Mouse (Mus musculus) v-Abl transformed pro-B cells (cell line): Measurements from ENCODE around the gene Gm28308.

Experiments
- in situ Hi-C, 2 experiments: fragments of 400-800 bp; cut with MboI; formaldehyde crosslinking; loops; one replicate each; pipeline ENCODE4 v1.15.1; 2025; ENCODE audit not compliant: unreplicated experiment in 2 of 2

Gm28308 gene

DNA sequence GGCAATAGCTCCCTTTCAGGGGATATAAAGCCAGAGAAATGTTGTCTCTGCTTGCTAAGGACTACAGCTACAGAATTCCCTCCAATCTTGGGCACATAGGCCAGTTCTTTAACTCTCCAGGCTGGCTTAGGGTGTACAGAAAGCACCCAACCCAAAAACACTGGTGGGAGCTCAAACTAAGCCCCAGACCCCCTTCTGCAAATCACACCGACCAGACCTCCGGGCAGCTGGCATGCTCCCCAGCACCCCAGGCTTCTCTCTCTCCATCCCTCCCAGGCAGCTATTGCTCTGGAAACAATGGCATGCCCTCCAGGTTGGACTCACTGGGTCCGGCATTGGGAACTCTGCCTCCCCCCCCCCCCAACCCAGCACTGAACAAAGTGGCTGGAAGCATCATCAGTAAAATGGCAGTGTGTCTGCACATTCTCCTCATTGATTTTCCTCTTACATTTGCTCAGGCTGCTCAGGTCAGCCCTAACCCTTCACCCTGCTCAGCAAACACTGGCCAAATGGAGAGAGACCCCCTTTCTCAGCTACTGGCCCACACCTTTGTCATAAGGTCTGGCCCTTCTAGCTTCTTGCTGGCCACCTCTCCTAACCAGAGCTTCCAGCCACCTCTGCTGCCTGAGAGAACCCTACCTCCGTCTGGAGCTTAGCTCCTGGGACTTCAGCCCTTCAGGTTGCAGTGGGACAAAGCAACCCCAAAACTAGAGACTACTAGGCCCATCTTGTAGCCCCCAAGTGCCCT, 34.0 kb downstream of the Gm28308 start:
- in situ Hi-C loops: no loop called here

DNA sequence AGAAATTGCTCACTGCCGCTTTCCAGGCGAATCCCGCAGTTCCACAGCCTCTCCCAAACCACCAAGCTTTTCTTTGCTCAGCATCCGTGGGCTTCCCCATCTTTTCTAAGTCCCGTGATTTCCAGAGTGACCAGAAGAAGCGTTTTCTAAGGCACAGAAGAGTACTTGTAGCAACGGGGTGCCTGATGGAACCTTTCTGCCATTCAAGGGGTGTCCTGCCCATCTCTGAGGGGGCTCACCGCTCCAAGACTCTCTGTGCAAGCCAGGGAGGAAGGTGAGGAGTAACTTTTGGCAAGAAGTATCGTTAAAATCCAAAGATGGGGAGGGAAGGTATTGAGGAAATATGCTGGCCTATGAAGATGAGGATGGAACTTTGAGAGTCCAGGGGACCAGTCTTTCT, 35.3 kb downstream of the Gm28308 start:
- in situ Hi-C loops: no loop called here

DNA sequence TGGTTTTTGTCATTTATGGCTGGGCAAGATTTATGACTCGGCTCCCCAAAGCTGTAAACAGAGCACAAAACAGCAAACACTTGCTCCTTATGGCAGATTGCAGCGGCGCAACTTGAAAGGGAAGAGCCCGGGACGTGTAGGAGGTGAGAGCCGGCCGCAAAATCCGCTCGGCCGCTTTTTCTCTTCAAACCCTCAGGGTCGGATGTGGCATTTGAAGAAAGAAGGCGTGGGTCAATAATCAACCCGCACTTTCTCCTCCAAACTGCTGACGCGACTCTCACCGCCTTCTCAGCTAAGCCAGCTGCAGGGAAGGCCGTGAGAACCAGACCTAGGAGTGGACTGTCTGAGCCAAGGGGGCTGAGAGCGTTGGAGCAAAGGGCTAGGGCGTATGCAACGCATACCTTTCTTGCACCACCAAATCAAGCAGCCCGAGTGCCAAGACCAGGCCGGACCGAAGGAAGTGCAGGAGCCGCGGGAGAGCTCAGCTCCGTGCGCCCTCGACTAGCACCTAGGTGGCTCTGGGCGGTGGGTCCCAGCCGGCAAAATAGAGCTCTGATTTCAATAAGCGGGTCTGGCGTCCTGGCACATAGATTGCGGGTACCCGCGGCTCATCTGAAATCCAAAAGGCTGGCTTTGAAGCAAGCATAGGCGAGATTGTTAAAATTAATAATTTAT, 35.9 kb downstream of the Gm28308 start, which contains the start of gene 5730596B20Rik:
Gene 5730596B20Rik, plus strand, starts transcription at position 438 of the 675 bp plus-strand sequence.
- in situ Hi-C loops: no loop called here

DNA sequence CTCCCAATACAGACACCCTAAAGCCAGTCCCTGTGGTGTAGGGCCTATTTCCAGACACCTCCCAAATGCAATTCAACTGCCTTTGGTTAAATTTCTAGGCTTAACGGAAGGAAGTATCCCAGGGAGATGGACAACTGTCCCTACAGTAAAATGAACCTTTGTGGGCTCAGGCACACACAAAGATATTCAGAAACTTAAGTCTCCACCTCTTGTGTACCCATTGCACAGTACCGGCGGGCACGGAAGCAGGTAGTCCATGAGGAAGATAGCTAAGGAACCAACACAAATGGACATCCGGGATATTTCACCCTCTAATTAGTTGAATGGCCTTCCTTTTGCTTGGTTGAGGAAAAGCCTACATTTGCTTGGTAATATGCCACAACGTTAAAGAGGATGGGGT, 36.7 kb downstream of the Gm28308 start:
- in situ Hi-C loops: no loop called here

DNA sequence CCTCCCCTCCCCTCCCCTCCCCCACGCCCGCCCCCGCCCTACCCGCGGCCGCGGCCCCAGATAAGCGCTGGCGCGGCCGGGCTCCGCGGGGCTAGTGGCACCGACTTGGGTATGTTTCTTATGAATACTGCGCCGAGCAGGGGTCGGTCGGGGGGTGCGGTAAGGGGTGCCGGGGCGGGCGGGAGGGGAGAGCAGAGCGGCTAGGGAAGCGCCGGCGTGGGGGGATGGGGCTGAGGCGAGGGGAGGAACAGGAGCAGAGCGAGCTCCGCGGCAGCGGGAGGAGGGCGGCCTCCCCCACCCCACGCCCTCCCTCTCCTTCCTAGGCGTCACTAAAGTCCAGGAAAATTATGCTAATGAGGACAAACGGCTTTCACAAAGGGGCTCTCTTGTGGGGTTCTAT, 37.3 kb downstream of the Gm28308 start:
- in situ Hi-C loops: no loop called here

GRCm38 (mm10) chr6:52174968-52175751, 38.0 kb downstream of the Gm28308 start:
- in situ Hi-C loops: no loop called here

DNA sequence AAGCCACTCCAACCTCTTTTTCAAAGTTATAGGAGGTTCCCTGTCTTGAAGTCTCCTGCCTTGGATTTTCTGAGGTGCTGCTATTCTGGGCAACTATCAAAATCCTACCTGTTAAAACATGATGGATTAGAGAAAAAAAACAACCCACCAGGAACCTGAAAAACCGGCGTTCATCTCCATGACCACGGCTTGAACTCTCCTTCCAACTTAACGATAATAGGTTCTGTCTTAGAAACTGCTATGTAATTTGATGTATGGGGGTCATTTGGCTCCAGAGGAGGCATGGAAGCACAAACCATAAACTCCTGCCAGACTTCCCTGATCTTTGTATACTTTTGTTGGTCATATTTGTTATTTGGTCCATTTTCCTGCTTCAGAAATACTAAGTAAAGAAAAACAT, 39.5 kb downstream of the Gm28308 start:
- in situ Hi-C loops: no loop called here

- in situ Hi-C loops: no loop called here
Observed at GRCm38 (mm10) chr6:52172501-52172900, 40.6 kb downstream of the Gm28308 start.

- in situ Hi-C loops: no loop called here
Observed at GRCm38 (mm10) chr6:52171938-52172337, 41.2 kb downstream of the Gm28308 start.

DNA sequence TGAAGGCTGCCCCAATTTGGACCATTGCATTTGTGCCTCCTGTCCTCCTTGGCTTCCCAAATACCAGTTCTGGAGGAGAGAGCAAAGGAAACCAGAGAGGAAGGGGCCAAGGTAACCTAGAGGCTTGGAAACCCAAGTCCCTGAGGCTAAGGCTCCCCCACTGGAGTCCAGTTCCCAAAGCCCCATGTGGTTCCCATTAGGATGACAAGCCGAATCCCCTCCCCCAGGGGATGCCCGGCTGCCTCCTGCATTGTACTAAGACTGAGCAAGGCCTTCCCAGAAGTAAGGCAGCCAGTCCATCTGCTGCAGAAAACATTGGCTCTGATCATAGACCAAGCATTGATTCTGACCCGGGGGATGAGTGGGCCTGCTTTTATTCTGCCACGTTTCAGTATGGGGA, 41.8 kb downstream of the Gm28308 start:
- in situ Hi-C loops: no loop called here

GRCm38 (mm10) chr6:52170898-52171223, 42.3 kb downstream of the Gm28308 start:
- in situ Hi-C loops: no loop called here

DNA sequence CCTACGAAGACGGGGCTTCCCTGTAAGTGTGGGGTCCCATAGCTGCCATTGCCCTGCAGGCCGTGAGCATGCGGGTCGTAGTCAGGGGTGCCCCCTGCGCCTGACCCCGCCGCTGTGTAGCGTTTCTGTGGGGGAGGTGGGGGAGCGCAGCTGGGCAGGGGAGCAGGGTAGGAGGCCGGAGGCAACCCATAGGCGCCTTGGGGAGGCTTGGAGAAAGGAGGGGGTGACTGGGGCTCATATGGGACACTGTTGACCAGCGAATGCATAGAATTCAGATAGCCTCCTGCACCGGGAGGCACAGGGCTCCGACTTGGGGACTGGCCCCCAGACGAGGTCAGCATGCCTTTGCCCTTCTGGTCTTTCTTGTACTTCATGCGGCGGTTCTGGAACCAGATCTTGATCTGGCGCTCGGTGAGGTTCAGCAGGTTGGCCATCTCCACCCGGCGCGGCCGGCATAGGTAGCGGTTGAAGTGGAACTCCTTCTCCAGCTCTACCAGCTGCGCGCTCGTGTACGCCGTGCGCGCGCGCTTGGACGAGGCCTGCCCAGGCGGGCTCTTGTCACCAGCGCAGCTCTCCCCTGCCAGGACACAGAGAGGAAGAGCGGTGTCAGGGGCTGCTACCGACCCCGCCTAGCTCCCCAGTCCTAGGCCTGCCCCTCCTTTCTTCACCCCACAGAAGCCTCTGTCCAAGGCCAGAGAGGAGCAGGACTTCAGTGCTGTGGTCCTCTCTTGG, 42.8 kb downstream of the Gm28308 start:
- in situ Hi-C loops: no loop called here

DNA sequence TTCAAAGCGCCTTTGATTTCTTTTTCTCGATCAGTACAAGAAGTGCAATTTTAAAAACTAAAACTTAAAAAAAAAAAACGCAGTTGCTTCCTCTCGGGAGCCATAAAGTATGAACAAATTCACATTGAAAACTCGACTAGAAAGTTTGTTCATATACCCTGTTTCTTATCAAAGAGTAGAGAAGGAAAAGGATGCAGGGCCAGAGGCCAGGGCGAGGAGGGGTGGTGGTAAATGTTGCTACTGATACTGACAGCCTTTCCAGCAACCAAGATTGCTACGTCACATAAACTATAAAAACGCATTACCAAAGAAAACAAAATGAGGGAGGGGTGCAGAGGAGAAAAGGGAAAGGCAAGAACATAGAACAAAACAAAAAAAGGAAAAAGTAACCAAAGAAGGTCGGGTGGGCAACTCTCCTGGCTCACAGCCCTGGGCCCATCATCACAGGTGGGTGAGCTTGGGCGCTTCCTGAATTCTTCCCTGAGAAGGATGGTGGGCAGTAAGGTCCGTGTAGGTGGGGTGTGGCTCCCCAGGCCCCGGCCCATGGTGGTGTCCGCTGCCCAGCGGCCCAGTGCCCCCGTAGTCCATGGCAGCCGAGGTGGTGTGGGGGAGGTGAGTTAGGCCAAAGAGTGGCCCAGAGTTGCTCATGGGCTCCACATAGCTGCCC, 43.5 kb downstream of the Gm28308 start:
- in situ Hi-C loops: no loop called here

DNA sequence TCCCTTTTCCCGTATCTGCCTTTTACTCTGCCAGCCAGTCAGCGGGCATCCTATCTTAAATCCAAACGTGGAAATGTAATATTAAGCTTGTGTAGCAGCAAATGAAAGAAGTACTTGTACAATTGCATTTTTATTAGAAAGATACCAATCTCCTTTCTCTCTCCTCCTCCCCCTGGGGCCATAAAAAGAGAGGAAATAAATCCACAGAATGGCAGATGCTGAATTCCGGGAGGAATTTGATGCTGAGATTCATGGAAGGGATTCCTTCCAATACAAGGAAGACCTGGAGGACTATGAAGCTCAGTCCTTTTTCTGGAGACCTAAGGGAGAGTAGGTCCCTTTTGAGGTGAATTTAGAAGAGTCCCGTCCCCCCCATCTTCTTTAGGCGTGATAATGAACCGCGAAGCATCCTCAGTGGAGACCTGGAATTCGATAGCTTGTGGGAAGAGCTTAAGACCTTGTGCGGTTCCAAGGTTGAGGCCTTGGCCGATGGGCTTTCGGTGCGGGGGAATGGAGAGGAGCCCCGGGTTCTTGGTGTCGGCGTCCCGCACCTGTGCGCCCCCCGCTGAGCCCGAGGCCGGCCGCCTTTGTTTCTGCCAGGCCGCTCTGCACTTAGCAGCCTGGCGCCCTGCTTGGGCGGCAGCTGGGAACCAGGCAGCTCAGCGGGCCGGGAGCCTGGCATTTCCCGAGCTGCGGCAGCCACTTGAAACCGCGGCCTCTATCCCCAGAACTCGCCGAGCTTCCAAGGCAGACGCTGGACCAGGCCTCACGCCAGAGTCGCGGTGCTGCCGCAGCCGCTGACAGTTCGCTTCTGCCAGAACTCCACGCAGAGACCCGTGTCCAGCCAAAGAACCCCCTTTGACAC, 44.7 kb downstream of the Gm28308 start:
- in situ Hi-C loops: no loop called here

DNA sequence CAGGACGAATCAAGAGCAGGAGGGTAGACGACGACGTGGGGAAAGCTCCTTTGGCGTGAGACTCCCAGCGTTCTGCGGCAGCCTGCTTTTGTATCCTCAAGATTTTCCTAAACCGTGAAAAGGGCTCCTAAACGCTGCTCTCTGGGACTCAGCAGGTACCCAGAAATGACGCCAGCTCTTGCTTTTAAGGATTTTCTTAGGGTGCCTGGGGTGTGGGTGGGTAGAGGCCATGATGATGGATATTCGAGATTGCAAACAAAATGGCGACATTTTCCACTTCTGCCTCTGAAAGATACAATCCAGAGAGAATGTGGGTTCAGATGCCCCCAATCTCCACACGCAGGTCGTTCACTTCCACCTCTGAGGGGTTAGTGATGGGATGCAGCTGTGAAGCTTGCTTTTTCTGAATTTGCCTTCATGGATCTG, 45.4 kb downstream of the Gm28308 start:
- in situ Hi-C loops: no loop called here

GRCm38 (mm10) chr6:52167176-52167575, 46.0 kb downstream of the Gm28308 start:
- in situ Hi-C loops: no loop called here

DNA sequence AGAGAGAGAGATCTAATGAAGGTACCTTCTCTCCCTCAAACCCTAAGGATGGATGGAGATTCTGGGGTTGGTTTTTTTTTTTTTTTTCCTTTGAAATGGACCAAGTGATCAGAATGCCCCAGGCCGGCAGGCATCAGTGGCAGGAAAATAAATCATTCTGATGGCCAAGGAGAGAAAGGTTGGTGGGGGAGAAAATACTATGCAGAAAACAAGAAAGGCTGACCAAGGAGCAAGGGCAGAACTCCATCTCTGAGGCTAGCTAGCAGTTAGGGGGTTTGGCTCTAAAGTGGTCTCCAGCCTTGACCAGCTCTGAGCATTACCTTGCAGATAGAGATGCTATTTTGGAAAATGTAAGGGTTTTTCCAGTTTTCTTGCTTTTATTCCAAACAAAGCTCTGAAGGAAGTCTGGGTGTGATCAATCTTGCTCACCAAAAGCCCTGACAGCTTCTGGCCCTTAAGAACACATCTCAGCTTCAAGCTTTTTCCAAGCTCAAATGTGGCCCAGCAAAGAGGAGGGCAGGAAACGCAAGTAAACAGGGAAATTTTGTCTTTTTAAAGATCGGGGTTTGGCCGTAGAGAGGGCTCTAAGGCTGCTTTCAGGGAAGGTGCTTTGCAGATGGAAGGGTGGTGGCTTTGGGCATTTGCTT, 46.6 kb downstream of the Gm28308 start:
- in situ Hi-C loops: no loop called here

DNA sequence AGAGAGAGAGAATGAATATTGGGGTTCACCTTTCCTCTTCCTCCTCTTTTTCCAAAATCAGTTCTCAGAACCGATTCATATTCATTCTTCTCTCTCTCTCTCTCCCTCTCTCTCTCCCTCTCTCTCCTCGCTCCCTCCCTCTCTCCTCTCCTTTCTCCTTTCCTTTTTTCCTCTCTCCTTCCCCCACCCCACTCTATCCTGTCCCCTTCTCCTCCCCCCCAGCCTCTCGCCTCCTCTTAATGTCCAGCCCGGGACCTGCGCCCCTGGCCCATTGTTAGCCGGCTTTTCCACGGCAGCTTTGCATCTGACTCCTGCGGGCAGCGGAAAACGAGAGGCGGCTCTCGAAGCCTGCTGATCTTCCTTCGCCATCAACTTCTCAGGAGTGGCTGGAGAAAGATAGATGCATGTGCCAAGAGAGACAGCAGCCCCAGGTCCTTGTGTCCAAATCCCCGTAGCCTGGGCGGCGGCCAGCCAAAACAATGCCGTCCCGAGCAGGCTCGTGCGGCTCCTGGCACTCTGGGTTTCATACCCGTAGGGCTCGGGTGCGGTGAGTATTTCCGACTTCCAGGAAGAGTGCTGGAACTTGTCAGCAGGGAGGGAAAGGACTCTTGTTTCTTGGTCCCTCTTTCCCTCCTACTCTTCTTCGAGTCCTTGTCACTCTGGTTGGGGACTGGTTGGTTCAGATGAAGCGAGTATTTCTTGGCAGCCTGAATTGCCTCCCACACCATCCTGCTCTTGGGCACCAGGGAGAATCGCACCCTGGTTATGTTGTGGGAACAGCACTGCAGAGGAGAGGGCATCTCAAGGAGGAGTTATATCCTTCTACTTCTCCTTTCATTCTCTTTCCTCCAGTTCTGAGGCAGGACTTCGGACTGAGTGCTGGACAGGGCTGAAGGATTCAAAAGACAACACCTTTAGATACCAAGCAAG, 47.4 kb downstream of the Gm28308 start:
- in situ Hi-C loops: no loop called here
